Mouse (Mus musculus): ENCODE measurements around the gene Gm8246. TPM values are rescaled to one million over a fixed set of nuclear protein-coding genes. Genes with fewer than 3 reads are reported as not detected.
"Not testable (repeated sequence)": the region's sequence is repeated elsewhere in the genome, so short reads cannot be mapped to it uniquely, and the experiment has no call there.

Gene Gm8246
- not detected in 2 replicates for polyA plus RNA-seq (2016; fragmentation: Nextera tagmentation; extraction: Ambion mirVana)

GRCm38 (mm10) chr14:5477730-5478129 lies at the start of gene Gm8246:
Gene Gm8246 (minus strand): TSS chr14:5477830.
- not testable (repeated sequence) for DNase-seq (ENCODE audit: low spot score); H3K36me3 ChIP-seq; H3K9me3 ChIP-seq (replicated peaks); H3K4me3 ChIP-seq; H3K4me1 ChIP-seq; H3K27me3 ChIP-seq (ENCODE audit: low read depth, poor library complexity, severe bottlenecking); H3K27ac ChIP-seq (replicated peaks)
- no CpG with 5 or more reads among the region's 3 CpGs for WGBS

GRCm38 (mm10) chr14:5501374-5501773 lies 23.7 kb upstream of the Gm8246 start, which contains the start of gene Gm3488:
Gene Gm3488 (plus strand): TSS chr14:5501674.
- H3K4me1 ChIP-seq; H3K4me3 ChIP-seq; H3K36me3 ChIP-seq; DNase-seq (ENCODE audit: low spot score); H3K9me3 ChIP-seq (replicated peaks); H3K27ac ChIP-seq (replicated peaks); H3K27me3 ChIP-seq (ENCODE audit: low read depth, poor library complexity, severe bottlenecking): not testable (repeated sequence)
- WGBS = no CpG with 5 or more reads among the region's 35 CpGs

- not testable (repeated sequence) for H3K36me3 ChIP-seq; H3K9me3 ChIP-seq (replicated peaks); H3K27ac ChIP-seq (replicated peaks); H3K4me1 ChIP-seq; H3K4me3 ChIP-seq; H3K27me3 ChIP-seq (ENCODE audit: low read depth, poor library complexity, severe bottlenecking); DNase-seq (ENCODE audit: low spot score)
- WGBS = 83% methylated on average over 5 of the region's 5 CpGs
Measured at GRCm38 (mm10) chr14:5483907-5484306, 6.3 kb upstream of the Gm8246 start, which contains the start of gene Gm3187. Gene Gm3187 (plus strand): TSS chr14:5484207.

- H3K27me3 ChIP-seq (ENCODE audit: low read depth, poor library complexity, severe bottlenecking); H3K4me3 ChIP-seq; H3K9me3 ChIP-seq (replicated peaks); DNase-seq (ENCODE audit: low spot score); H3K36me3 ChIP-seq; H3K4me1 ChIP-seq; H3K27ac ChIP-seq (replicated peaks): not testable (repeated sequence)
- no CpG with 5 or more reads among the region's 19 CpGs for WGBS
Measured at GRCm38 (mm10) chr14:5460469-5460868, 17.2 kb downstream of the Gm8246 start.

GRCm38 (mm10) chr14:5455367-5455766 lies 22.3 kb downstream of the Gm8246 start, which contains the start of gene Gm3194:
Gene Gm3194 (minus strand): TSS chr14:5455467.
- DNase-seq (ENCODE audit: low spot score); H3K9me3 ChIP-seq (replicated peaks); H3K27ac ChIP-seq (replicated peaks); H3K4me1 ChIP-seq; H3K36me3 ChIP-seq; H3K4me3 ChIP-seq; H3K27me3 ChIP-seq (ENCODE audit: low read depth, poor library complexity, severe bottlenecking): not testable (repeated sequence)
- no CpG with 5 or more reads among the region's 3 CpGs for WGBS

Other genes with a start within 250 kb of the Gm8246 start
- gene Gm3526, start 217.2 kb downstream of the Gm8246 start, polyA plus RNA-seq (2016; fragmentation: Nextera tagmentation; extraction: Ambion mirVana) = not detected in 2 replicates
- not detected in 2 replicates for gene Gm3542, start 142.9 kb downstream of the Gm8246 start, polyA plus RNA-seq (2016; fragmentation: Nextera tagmentation; extraction: Ambion mirVana)
- not detected in 2 replicates for gene Gm3500, start 88.8 kb downstream of the Gm8246 start, polyA plus RNA-seq (2016; fragmentation: Nextera tagmentation; extraction: Ambion mirVana)
- gene Gm3194, start 22.4 kb downstream of the Gm8246 start, polyA plus RNA-seq (2016; fragmentation: Nextera tagmentation; extraction: Ambion mirVana) = 1.1 TPM in 1 of 2 replicates, not detected in the other
- not detected in 2 replicates for gene Gm3187, start 6.4 kb upstream of the Gm8246 start, polyA plus RNA-seq (2016; fragmentation: Nextera tagmentation; extraction: Ambion mirVana)
- 1.8 TPM in 2 replicates for gene Gm3488, start 23.8 kb upstream of the Gm8246 start, polyA plus RNA-seq (2016; fragmentation: Nextera tagmentation; extraction: Ambion mirVana)
- not detected in 2 replicates for gene Gm3532, start 60.7 kb upstream of the Gm8246 start, polyA plus RNA-seq (2016; fragmentation: Nextera tagmentation; extraction: Ambion mirVana)
- not detected in 2 replicates for gene Gm8265, start 155.2 kb upstream of the Gm8246 start, polyA plus RNA-seq (2016; fragmentation: Nextera tagmentation; extraction: Ambion mirVana)
- not detected in 2 replicates for gene Gm9603, start 209.6 kb upstream of the Gm8246 start, polyA plus RNA-seq (2016; fragmentation: Nextera tagmentation; extraction: Ambion mirVana)